Comparison of ENCODE assay signal across 12 mouse cellular contexts in the genomic region with DNA sequence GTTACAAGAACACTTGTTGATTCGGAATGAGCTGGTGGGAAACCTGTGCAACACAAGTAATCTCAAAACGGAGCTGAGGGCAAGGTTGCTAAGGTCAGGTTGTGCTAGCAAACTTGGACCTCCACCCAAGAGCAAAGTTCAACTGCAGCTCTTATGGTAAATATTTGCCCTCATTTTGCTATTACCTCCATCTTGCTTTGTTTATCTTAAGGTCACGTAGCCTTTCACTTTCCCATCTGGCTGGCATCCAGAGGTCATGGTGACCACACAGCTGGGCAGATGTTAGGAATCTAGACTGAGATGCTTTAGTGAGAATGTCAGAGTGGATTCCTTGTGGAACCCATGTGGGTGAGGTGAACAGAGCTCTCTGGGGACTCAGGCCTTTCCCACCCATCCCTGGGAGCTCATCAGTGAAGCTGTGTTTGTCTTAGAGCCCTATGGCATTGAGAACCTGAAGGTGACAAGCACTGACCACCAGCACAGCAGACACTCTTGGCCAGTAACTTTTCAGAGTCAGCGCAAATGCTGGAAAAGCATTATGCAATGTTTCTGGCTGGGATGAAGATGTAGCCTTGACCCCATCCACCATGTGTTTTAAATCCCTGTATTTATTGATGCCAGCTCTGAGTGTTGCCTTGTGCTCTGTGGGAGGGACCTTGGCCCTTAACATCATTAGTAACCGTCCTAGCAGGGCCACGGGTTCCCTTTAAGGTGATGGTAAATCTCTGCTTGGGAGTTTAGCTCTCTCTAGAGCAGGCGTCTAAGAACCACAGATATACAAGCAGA.
A peak's percentile ranks its signal among the peaks of the same experiment; 100 is the strongest.
DNase-seq lines count a peak whose midpoint lies in the region; ATAC-seq and TF ChIP-seq lines count a peak whose summit lies in the region.
"Had no signal": no experiment of that assay in that cellular context is flagged by ENCODE, and none has a peak within 500 bp of the region (broad histone marks: within the 10 kb centered on the region; RNA-seq: fewer than 3 reads in every experiment).

No protein-coding gene starts in this region.

- H3K36me3 ChIP-seq in lung, embryonic 14.5 days (ENCODE audit: insufficient read depth): no peaks in the 10 kb centered on the region
- no peaks in the 10 kb centered on the region for H3K36me3 ChIP-seq in intestine, embryonic 16.5 days (ENCODE audit: control insufficient read depth, insufficient read depth, low read length)
- H3K36me3 ChIP-seq: G1E had no signal

- H3K4me1 ChIP-seq in lung, embryonic 14.5 days (ENCODE audit: insufficient read depth): no peaks in the 10 kb centered on the region
- no peaks in the 10 kb centered on the region; the same call in none of the 2 replicates for H3K4me1 ChIP-seq in lung, adult 2 months (ENCODE audit: control insufficient read depth, insufficient read depth, low read length)
- peaks cover 3% of the 10 kb centered on the region; the same call in 1 of the 2 replicates for H3K4me1 ChIP-seq in intestine, embryonic 16.5 days (ENCODE audit: control insufficient read depth, insufficient read depth, low read length)

- H3K27me3 ChIP-seq in lung, embryonic 14.5 days (ENCODE audit: insufficient read depth, low read length): no peaks in the 10 kb centered on the region
- no peaks in the 10 kb centered on the region for H3K27me3 ChIP-seq in intestine, embryonic 16.5 days (replicated peaks; ENCODE audit: control insufficient read depth, insufficient read depth, low read length)

- no peak for TF ChIP-seq POLR2A in lung, adult 2 months (IDR thresholded peaks at IDR 0.05; ENCODE audit: borderline replicate concordance, extremely low read depth, low read depth, low read length)

- no peak overlapping the region for H3K4me3 ChIP-seq in lung, embryonic 14.5 days (ENCODE audit: low read depth, low read length)
- H3K4me3 ChIP-seq in lung, adult 2 months (replicated peaks; ENCODE audit: extremely low read depth, low read depth, low read length): no peak overlapping the region
- H3K4me3 ChIP-seq in intestine, embryonic 16.5 days (ENCODE audit: low read length): no peak overlapping the region
- H3K4me3 ChIP-seq: gastrocnemius, adult 2 months had no signal

- DNase-seq in gastrocnemius, adult 18-20 months (ENCODE audit: low spot score): peak; percentile 10
- DNase-seq in gastrocnemius, adult 8-10 months (ENCODE audit: low spot score in 2 of 2): no peak
- peak; percentile 34 for DNase-seq in lung, embryonic 14.5 days
- no peak for DNase-seq in lung, adult 2 months
- DNase-seq in skeletal muscle tissue, adult 2 months (ENCODE audit: low read depth, low spot score): peak; percentile 40
- DNase-seq in left cerebral cortex, postnatal 10 days (ENCODE audit: extremely low spot score in 1 of 2, low spot score in 2 of 2): no peak
- DNase-seq in thymus, postnatal 14 days: no peak
- DNase-seq: B cell, adult 2 months; gastrocnemius, adult 2 months had no signal

- ATAC-seq in lung, embryonic 14.5 days (ENCODE audit: insufficient read depth): no peak
- ATAC-seq in intestine, embryonic 16.5 days: peak; percentile 16

- H3K4me2 ChIP-seq in lung, embryonic 14.5 days: no peak overlapping the region
- H3K4me2 ChIP-seq in intestine, embryonic 16.5 days (ENCODE audit: low read depth, low read length): no peak overlapping the region
- H3K4me2 ChIP-seq: midbrain, embryonic 11.5 days had no signal

- 46% methylated on average over 7 of the region's 7 CpGs for WGBS in lung, embryonic 14.5 days
- WGBS in lung, adult 2 months: 53% methylated on average over 7 of the region's 7 CpGs
- WGBS in intestine, embryonic 16.5 days: 52% methylated on average over 7 of the region's 7 CpGs

- H3K27ac ChIP-seq in lung, embryonic 14.5 days (ENCODE audit: low read depth): no peak overlapping the region
- H3K27ac ChIP-seq in intestine, embryonic 16.5 days (ENCODE audit: low read length): no peak overlapping the region
- H3K27ac ChIP-seq: gastrocnemius, adult 2 months had no signal

- intact Hi-C loops in left cerebral cortex, postnatal 10 days (cut with DNase I): no loop called here

- TF ChIP-seq CTCF in lung, embryonic 14.5 days (IDR thresholded peaks at IDR 0.05; ENCODE audit: low read depth): no peak
- no peak for TF ChIP-seq CTCF in lung, adult 2 months (IDR thresholded peaks at IDR 0.05; ENCODE audit: insufficient read depth, low read length)

- no peaks in the 10 kb centered on the region for H3K9me3 ChIP-seq in lung, embryonic 14.5 days (ENCODE audit: low read depth, low read length)
- H3K9me3 ChIP-seq in intestine, embryonic 16.5 days (ENCODE audit: control insufficient read depth, low read length): no peaks in the 10 kb centered on the region

- H3K9ac ChIP-seq in lung, embryonic 14.5 days: no peak overlapping the region
- H3K9ac ChIP-seq in intestine, embryonic 16.5 days (ENCODE audit: low read depth, low read length): no peak overlapping the region

Comparison
In these comparisons a context has a peak if more than half of its experiments do, and no peak if none do; other contexts are left out.
1. DNase-seq: peak in gastrocnemius, adult 18-20 months (single experiment), lung, embryonic 14.5 days (single experiment) and skeletal muscle tissue, adult 2 months (single experiment); none in gastrocnemius, adult 8-10 months (0 of 2), lung, adult 2 months (single experiment), left cerebral cortex, postnatal 10 days (0 of 2) and thymus, postnatal 14 days (single experiment).